Mouse (Mus musculus) kidney, adult 2 months (tissue): ENCODE data around the gene Lman1l.

Source experiments
- CTCF ChIP-seq: fragments of 200-500 bp; conservative IDR thresholded peaks from 2 replicates; pipeline ENCODE4 v1.5.1; 2011; ENCODE audit warnings: low read depth, mild to moderate bottlenecking, control low read depth, low read length, moderate library complexity, mixed read lengths; ENCODE audit not compliant: insufficient read depth, insufficient read length
- POLR2A ChIP-seq: fragments of 200-500 bp; IDR thresholded peaks from one replicate; pipeline ENCODE4 v1.6.1; 2011; ENCODE audit warnings: low read depth, low read length, control low read depth

GRCm38 (mm10) chr9:57614786-57615185, 5.8 kb downstream of the Lman1l start:
- no peak for TF ChIP-seq POLR2A
- no peak for TF ChIP-seq CTCF
